Mouse (Mus musculus): ENCODE results near the gene 2310009B15Rik. TPM values are rescaled to one million over a fixed set of nuclear protein-coding genes. Genes with fewer than 3 reads are reported as not detected.

Gene 2310009B15Rik
- polyA plus RNA-seq, 1 experiment: 46.9 TPM

- no peaks in the 10 kb centered on the region for H3K79me2 ChIP-seq (ENCODE audit: control insufficient read depth, insufficient read depth)
- no peaks in the 10 kb centered on the region for H3K79me3 ChIP-seq (ENCODE audit: low read depth)
- H3ac ChIP-seq (ENCODE audit: control insufficient read depth, insufficient read length, low read depth): no peak overlapping the region
- H3K36me3 ChIP-seq (ENCODE audit: control insufficient read depth, insufficient read depth): no peaks in the 10 kb centered on the region
- H3K27me3 ChIP-seq (ENCODE audit: control insufficient read depth, insufficient read depth, insufficient read length): no peaks in the 10 kb centered on the region
- H3K4me3 ChIP-seq (ENCODE audit: insufficient read depth, poor library complexity, severe bottlenecking): no peak overlapping the region
- TF ChIP-seq MAX (IDR thresholded peaks at IDR 0.05) (no peak), MYOD1 (IDR thresholded peaks at IDR 0.05; ENCODE audit: control insufficient read depth, insufficient read length, low read depth) (no peak), FOSL1 (IDR thresholded peaks at IDR 0.05; ENCODE audit: insufficient read depth, low read length, poor library complexity, severe bottlenecking) (no peak), CTCF (IDR thresholded peaks at IDR 0.05; ENCODE audit: control insufficient read depth, insufficient read depth, insufficient read length) (no peak), CEBPB (IDR thresholded peaks at IDR 0.05; ENCODE audit: low read depth) (no peak), USF1 (IDR thresholded peaks at IDR 0.05; ENCODE audit: low read depth) (no peak), MYOG (IDR thresholded peaks at IDR 0.05; ENCODE audit: control insufficient read depth, extremely low read depth, insufficient read length) (no peak)
Observed at GRCm38 (mm10) chr1:138846131-138846530, 10.5 kb downstream of the 2310009B15Rik start.

- H3K4me3 ChIP-seq (ENCODE audit: insufficient read depth, poor library complexity, severe bottlenecking): no peak overlapping the region
- TF ChIP-seq USF1 (IDR thresholded peaks at IDR 0.05; ENCODE audit: low read depth): no peak
- no peak overlapping the region for H3ac ChIP-seq (ENCODE audit: control insufficient read depth, insufficient read length, low read depth)
- H3K79me2 ChIP-seq (ENCODE audit: control insufficient read depth, insufficient read depth): no peaks in the 10 kb centered on the region
- no peaks in the 10 kb centered on the region for H3K27me3 ChIP-seq (ENCODE audit: control insufficient read depth, insufficient read depth, insufficient read length)
- H3K36me3 ChIP-seq (ENCODE audit: control insufficient read depth, insufficient read depth): no peaks in the 10 kb centered on the region
- H3K79me3 ChIP-seq (ENCODE audit: low read depth): no peaks in the 10 kb centered on the region
Observed at GRCm38 (mm10) chr1:138845481-138845880, 11.2 kb downstream of the 2310009B15Rik start.

GRCm38 (mm10) chr1:138844166-138844565 lies 12.5 kb downstream of the 2310009B15Rik start:
- H3K27me3 ChIP-seq (ENCODE audit: control insufficient read depth, insufficient read depth, insufficient read length): no peaks in the 10 kb centered on the region
- no peaks in the 10 kb centered on the region for H3K36me3 ChIP-seq (ENCODE audit: control insufficient read depth, insufficient read depth)
- H3K79me3 ChIP-seq (ENCODE audit: low read depth): no peaks in the 10 kb centered on the region
- TF ChIP-seq MYOG (IDR thresholded peaks at IDR 0.05; ENCODE audit: control insufficient read depth, extremely low read depth, insufficient read length) (no peak), USF1 (IDR thresholded peaks at IDR 0.05; ENCODE audit: low read depth) (no peak), MAX (IDR thresholded peaks at IDR 0.05) (no peak), MYOD1 (IDR thresholded peaks at IDR 0.05; ENCODE audit: control insufficient read depth, insufficient read length, low read depth) (no peak), FOSL1 (IDR thresholded peaks at IDR 0.05; ENCODE audit: insufficient read depth, low read length, poor library complexity, severe bottlenecking) (no peak), CTCF (IDR thresholded peaks at IDR 0.05; ENCODE audit: control insufficient read depth, insufficient read depth, insufficient read length) (no peak), CEBPB (IDR thresholded peaks at IDR 0.05; ENCODE audit: low read depth) (no peak)
- no peak overlapping the region for H3K4me3 ChIP-seq (ENCODE audit: insufficient read depth, poor library complexity, severe bottlenecking)
- H3ac ChIP-seq (ENCODE audit: control insufficient read depth, insufficient read length, low read depth): no peak overlapping the region
- no peaks in the 10 kb centered on the region for H3K79me2 ChIP-seq (ENCODE audit: control insufficient read depth, insufficient read depth)

- no peaks in the 10 kb centered on the region for H3K27me3 ChIP-seq (ENCODE audit: control insufficient read depth, insufficient read depth, insufficient read length)
- H3K79me3 ChIP-seq (ENCODE audit: low read depth): no peaks in the 10 kb centered on the region
- H3K36me3 ChIP-seq (ENCODE audit: control insufficient read depth, insufficient read depth): no peaks in the 10 kb centered on the region
- H3ac ChIP-seq (ENCODE audit: control insufficient read depth, insufficient read length, low read depth): peak overlapping the region; percentile 57
- peak overlapping the region; percentile 18 for H3K4me3 ChIP-seq (ENCODE audit: insufficient read depth, poor library complexity, severe bottlenecking)
- no peak for TF ChIP-seq MAX (IDR thresholded peaks at IDR 0.05)
- H3K79me2 ChIP-seq (ENCODE audit: control insufficient read depth, insufficient read depth): no peaks in the 10 kb centered on the region
Observed at GRCm38 (mm10) chr1:138843361-138844091, 13.1 kb downstream of the 2310009B15Rik start.

- peak overlapping the region; percentile 31 for H3K4me3 ChIP-seq (ENCODE audit: insufficient read depth, poor library complexity, severe bottlenecking)
- H3K27me3 ChIP-seq (ENCODE audit: control insufficient read depth, insufficient read depth, insufficient read length): no peaks in the 10 kb centered on the region
- TF ChIP-seq MYOD1 (IDR thresholded peaks at IDR 0.05; ENCODE audit: control insufficient read depth, insufficient read length, low read depth) (no peak), CEBPB (IDR thresholded peaks at IDR 0.05; ENCODE audit: low read depth) (no peak), FOSL1 (IDR thresholded peaks at IDR 0.05; ENCODE audit: insufficient read depth, low read length, poor library complexity, severe bottlenecking) (no peak)
Observed at GRCm38 (mm10) chr1:138842756-138843155, 13.9 kb downstream of the 2310009B15Rik start.

GRCm38 (mm10) chr1:138842315-138842714 lies 14.3 kb downstream of the 2310009B15Rik start:
- Histone ChIP-seq H3ac (ENCODE audit: control insufficient read depth, insufficient read length, low read depth) (no peak overlapping the region), H3K79me2 (ENCODE audit: control insufficient read depth, insufficient read depth) (no peaks in the 10 kb centered on the region), H3K27me3 (ENCODE audit: control insufficient read depth, insufficient read depth, insufficient read length) (no peaks in the 10 kb centered on the region), H3K36me3 (ENCODE audit: control insufficient read depth, insufficient read depth) (no peaks in the 10 kb centered on the region), H3K4me3 (ENCODE audit: insufficient read depth, poor library complexity, severe bottlenecking) (peak overlapping the region; percentile 31), H3K79me3 (ENCODE audit: low read depth) (no peaks in the 10 kb centered on the region)
- no peak for TF ChIP-seq USF1 (IDR thresholded peaks at IDR 0.05; ENCODE audit: low read depth)
- no peak for TF ChIP-seq FOSL1 (IDR thresholded peaks at IDR 0.05; ENCODE audit: insufficient read depth, low read length, poor library complexity, severe bottlenecking)
- no peak for TF ChIP-seq MAX (IDR thresholded peaks at IDR 0.05)
- TF ChIP-seq CEBPB (IDR thresholded peaks at IDR 0.05; ENCODE audit: low read depth): no peak
- TF ChIP-seq CTCF (IDR thresholded peaks at IDR 0.05; ENCODE audit: control insufficient read depth, insufficient read depth, insufficient read length): no peak
- no peak for TF ChIP-seq MYOG (IDR thresholded peaks at IDR 0.05; ENCODE audit: control insufficient read depth, extremely low read depth, insufficient read length)
- TF ChIP-seq MYOD1 (IDR thresholded peaks at IDR 0.05; ENCODE audit: control insufficient read depth, insufficient read length, low read depth): no peak

More at GRCm38 (mm10) chr1:138842756-138843155, 13.9 kb downstream of the 2310009B15Rik start:
- H3K36me3 ChIP-seq (ENCODE audit: control insufficient read depth, insufficient read depth): no peaks in the 10 kb centered on the region
- no peaks in the 10 kb centered on the region for H3K79me3 ChIP-seq (ENCODE audit: low read depth)
- no peaks in the 10 kb centered on the region for H3K79me2 ChIP-seq (ENCODE audit: control insufficient read depth, insufficient read depth)
- H3ac ChIP-seq (ENCODE audit: control insufficient read depth, insufficient read length, low read depth): no peak overlapping the region
